Mouse (Mus musculus) spleen, postnatal 4 days (tissue): ENCODE data around the gene Tubgcp2.

Experiments used
- DNase-seq, 2 experiments: peaks; one replicate each; pipeline ENCODE4 v3.0.0; 2022; ENCODE audit warnings: low spot score in 2 of 2

Tubgcp2 gene

DNA sequence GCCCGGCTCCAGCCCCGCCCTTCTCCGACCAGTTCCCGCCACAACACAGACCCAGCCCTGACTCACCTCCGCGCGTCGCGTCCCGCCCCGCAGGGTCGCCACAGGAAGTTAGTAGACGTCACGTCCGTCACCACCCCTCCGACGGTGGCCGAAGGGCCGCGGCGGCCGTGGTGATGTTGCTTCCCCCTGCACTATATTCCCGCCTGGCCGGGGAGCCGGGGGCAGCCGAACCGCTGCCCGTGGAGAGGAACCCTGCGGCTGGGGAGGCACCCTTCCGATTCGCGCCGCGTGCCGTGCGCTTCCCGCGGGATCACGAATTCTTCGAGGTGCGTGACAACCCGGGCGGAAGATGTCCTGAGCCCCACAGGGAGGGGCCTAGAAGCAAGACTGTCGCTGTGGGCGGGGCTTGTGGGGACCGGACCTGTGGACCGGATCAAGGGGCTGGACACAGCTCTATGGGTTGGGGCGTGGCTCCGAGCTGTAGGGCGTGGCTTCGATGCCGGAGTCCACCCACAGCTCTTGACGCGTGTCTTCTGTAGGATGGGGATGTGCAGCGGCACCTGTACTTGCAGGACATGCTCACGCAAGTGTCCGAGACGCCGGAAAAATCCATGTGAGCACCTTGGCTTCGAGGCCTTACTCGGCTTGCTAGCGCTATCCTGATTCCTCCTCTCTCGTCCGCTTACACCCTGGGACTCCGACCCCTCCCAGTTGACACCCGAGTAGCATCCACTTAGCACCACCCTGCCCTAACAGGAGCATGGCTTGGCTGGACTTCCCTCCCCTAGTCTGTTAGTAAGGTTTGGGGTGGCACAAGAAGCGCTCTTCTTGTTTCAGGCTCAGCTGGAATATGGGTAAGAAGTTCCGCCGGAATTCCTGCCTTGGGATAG is at the start of gene Tubgcp2, which contains the start of gene Zfp511:
TSS of gene Tubgcp2 (minus strand) at position 389 of the 890 bp plus-strand sequence.
TSS of gene Zfp511 (plus strand) at position 111 of the 890 bp plus-strand sequence.
- peak; percentile 95 to 97 for DNase-seq

DNA sequence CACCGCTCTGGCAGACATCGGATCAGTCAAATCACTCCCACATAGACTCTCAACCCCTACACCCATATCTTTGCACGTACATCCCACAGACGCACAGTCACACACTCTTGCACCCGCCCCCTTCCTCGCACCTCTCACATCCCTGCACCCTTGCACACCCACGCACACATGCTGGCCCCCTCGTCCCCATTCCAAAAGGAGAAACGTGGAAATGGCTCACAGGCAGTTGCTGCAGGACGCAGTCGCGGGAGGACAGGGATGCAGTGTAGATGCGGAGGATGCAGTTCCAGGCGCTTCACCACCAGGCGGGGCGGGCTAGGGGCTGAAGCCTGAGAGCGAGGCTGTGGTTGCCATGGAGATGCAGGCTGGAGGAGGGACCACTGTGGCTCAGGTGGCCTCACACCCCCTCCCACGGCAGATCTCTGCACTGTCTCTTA is 45.8 kb upstream of the Tubgcp2 start, which contains the start of gene Caly:
TSS of gene Caly (minus strand) at position 307 of the 437 bp plus-strand sequence.
- DNase-seq = peak in 1 of 2 experiments; percentile 63

DNA sequence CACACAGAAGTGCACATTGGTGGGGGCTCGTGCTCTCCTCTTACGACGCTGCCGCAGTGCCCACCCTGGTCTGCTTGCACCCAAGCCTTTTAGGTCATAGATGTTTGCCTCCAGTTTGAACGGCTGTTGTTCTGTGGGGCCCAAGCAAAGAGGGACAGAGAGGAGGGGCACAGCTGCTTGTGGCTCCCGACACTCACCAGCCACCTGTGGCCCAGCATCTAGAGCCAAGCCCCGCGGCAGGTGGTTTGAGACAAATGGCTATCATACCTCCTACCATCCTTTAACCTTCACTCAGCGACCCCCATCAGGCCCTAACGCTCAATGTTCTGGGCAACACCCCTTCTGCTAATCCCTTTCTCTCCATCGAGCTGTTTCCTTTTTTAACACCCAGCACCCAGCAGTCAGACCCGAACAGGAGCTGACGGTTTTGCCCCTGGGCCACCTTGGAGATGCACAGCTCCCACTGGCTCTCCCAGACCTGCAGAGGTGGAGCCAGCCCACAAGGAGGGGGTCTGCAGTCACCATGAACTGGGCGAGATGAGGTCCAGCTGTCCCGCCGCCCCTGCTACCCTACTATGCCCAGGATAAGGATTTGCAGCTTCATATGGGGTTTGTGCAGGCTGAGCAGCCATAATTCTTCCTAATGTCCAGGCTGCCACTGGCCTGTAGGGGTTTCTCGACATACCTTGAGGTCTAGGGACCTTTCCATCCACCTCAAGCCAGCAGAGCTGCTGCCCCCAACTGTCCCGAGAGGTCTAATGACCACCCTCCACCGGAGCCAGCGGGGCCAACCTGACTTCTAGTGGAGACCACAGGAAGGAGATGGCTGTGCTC is 45.2 kb upstream of the Tubgcp2 start:
- DNase-seq = peak in 1 of 2 experiments; percentile 60

DNA sequence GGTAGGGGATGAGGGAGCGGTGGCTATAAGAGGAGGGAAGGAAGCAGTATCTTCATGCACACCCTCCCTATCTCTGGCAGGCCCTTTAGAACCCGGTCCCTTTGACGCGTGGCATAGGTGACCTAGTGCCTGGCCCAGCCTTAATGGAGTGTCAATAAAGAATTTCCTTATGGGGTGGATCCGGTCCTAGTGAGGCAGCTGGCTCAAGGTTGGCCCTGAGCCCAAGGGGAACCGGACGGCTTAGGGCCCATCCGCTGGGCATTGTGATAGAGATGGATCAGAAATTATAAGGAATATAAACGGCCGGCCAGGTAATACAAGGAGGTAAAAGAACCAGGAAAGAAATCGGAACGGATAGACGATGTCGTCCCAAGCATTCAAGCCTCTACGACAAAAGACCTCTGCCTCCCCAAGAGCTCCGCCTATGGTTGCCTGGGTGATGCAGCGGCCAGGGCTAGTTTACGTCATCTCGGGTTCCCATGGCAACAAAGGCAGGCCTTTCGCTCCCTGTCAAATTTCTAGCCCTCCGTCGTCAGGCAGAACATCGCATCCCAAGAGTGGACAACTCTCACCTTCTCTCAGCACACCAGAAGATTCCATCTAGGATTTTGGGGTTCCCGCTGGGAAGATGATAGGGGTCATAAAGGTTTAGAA is 44.2 kb upstream of the Tubgcp2 start:
- DNase-seq = peak in 1 of 2 experiments; percentile 63

DNA sequence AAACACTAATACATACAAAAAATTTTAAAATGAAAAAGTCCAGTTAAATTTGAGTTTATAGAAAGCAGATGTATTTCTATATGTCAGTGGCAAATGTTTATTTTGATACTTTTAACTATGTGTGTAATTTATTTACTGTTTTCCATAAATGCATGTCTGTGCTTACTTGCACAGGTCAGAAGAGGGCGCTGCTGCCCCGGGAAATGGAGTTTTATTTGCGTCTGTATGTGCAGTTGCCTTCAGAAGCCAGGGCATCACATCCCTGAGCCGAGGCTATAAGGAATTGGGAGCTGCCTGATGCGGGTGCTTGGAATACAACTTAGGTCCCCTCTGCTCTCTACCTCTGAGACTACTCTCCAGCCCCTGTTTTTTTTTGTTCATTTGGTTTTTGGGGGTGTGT is 42.2 kb upstream of the Tubgcp2 start:
- peak; percentile 39 to 72 for DNase-seq

DNA sequence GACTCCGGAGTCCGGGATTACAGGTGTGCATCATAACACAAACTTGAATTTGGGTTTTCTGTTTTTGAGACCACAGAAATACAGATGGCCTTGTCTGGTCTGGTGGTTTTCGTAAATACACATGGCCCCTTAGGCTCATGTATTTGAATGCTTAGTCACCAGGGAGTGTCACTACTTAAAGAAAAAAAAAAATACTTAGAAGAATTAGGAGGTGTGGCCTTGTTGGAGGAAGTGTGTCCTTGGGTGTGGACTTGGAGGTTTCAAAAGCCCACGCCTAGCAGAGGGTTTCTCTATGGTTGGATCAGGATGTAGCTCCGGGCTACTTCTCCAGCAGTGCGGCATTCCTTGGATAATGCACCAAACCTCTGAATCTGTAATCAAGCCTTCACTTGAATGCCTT is 41.2 kb upstream of the Tubgcp2 start:
- no peak for DNase-seq

DNA sequence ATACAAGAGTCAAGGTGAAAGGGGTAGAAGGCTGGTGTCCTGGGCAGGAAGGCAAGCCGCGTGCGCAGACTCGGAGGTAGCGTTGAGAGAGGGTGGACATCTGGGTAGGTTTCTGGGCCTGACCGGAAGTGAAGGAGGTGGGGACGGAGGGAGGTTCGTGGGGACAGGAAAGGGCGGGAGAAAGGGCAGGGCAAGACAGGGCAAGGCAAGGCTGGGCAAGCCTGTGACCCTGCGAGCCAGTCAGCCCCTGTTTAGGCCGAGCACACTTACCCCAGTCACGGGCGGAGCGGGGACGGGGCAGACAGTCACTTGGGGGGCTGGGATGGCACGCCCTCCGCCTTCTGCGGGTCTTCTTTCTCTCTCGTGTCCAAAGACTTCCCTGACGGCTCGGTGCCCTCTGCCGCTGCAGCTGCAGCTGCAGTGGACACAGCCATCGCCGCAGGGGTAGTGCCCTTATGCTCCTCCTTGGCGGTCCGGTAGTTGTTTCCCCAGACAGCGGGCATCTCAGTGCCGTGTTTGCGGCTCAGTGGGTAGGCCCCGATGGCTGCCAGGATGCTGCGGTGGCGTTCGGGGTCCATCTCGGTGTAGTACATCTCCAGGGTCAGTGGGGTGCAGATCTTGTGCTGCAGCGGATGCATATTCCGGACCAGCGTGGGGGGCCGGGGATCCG is 33.7 kb upstream of the Tubgcp2 start:
- peak in 1 of 2 experiments; percentile 58 for DNase-seq

DNA sequence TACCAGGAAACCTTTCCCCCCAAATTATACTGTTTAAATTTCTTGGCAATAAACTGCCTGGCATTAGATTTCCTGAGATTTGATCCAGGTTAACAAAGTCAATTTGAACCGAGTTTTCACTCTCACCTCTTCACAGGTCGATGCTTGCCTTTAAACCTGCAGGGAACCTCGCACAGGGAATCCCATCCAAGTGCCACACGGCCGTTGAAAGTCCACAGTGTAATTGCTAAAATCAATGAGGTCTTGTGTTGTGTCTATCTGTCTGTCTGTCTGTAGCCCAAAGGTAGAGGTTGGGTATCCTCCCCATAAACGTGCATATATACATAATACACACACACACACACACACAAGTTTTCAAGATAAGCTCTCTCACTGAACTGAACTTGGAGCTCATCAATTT is 30.9 kb upstream of the Tubgcp2 start:
- DNase-seq = no peak

DNA sequence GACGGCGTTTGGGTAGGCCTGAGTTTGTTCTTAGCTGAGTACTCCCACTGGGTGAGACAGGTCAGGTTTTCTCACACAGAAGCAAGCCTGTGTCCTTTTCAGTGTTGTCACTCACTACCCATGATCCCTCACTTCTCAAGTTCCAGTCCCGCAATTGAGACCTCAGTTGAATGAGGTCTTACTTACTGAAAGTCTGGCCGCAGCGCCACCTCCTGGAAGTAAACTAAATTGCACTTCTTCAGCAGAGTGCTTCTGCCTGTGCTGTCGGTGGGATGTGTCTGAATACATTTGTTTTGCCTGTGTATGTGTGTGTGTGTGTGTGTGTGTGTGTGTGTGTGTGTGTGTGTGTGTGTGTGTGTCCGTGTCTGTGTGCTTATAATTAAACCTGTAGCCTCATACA is 26.6 kb upstream of the Tubgcp2 start:
- DNase-seq = peak; percentile 58 to 83

DNA sequence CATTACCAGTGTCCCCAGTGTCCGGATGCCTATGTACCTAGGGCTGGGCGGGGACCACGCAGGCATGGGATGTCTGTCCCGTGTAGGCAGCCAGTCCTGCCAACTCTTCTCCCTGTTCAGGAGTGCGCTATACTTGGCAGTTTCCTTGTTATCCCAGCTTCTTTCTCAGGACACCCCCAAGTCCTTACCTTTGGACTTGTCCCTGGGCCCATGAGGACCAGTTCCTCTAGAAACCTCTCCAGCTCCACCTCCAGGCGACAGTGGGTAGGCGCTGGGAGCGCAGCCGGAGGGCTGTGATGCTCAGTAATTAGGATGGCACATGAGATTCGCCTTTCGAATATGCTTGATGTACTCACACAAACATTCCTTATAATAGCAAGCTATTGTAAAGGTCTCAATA is 25.8 kb upstream of the Tubgcp2 start:
- DNase-seq = no peak

DNA sequence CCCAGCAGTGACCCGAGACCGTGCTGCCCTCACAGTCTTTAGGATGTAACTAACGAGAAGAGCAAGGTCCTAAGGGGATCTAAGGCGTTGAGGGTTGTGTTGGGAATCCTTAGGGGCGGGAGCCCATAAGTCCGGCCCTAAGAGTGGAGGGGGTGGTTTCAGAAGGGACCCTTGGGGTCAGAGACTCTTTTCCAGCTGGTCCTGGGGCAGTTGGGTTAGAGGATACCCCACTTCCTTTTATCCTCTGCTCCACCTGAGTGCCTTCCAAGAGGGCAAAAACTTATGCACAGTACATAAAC is 25.3 kb upstream of the Tubgcp2 start:
- no peak for DNase-seq

DNA sequence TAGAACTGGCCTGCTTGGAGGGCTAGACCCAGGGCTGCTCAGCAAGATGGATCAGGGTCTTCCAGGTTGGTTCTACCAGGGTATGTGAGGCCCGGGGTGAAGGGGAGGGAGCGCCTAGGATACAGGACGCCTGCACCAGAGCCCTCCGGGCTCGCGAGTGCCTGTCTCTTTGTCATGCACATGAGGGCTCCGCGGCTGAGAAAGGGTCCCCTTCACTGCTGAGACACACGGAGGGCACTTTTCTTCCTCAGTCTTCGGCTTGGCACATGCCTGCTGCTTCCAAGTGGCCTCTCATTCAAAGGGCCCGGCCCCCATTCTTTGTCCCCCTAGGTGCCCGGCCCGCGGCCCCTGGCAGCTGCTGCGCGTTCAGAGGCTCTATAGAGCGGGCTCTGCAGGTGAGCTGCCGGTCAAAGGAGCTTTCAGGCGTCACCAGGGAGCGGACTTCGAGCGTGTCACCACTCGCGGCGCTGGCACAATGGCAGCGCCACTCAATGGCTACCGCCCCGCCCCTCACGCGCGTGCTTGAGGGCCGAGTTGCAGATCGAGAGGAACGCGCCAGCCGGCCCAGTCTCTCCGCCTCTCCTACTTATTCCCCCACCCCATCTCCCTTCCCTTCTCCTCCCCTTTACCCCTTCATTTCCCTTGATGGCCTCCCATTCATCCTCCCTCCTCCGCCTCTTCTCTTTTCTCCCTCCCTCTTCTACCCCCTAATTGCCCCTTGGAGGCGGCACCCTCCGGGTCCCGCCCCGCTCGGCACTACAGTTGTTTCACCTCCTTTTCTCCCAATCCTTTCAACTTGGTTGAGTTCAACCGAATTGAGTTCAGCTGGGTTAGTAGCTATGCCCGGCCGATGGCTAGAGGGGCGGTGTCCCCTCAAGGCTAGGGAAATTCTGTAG is 24.7 kb upstream of the Tubgcp2 start:
- no peak for DNase-seq

DNA sequence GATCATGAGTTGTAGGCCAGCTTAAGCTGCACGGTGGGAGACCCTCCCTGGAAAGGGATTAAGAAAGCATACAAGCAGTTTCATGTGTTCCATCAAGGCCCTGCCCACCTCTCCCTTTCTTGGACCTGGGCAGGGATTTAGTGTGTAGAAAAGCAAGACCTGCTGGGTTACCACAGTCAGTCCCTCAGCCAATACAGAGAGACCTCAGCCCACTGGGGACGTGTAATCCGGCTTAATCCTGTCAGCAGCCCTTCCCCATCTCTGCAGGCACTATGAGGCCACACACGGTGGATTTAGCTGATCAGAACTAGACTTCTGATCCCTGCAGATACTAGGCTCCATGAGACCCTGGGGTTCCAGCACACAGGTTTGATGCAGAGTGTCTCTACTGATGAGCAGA is 23.1 kb upstream of the Tubgcp2 start:
- no peak for DNase-seq

DNA sequence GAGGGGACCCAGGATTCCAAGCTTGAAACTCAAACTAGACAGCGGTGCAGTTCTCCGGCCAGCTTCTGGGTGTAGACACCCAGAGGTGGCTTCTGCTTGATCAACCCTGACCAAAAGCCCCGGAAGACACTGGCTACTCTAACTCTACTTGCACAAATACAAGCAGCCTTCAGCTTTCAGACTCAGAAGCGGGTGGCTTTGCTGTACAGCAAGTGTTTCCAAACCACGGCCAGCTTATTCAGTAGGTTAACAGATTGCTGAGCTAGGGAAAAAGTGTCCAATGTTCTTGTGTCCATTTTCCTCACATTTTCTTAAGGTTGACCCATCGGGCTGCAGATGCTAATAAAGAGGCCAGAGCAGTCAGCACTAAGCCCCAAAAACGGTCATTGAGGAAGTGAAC is 22.1 kb upstream of the Tubgcp2 start:
- DNase-seq = no peak

DNA sequence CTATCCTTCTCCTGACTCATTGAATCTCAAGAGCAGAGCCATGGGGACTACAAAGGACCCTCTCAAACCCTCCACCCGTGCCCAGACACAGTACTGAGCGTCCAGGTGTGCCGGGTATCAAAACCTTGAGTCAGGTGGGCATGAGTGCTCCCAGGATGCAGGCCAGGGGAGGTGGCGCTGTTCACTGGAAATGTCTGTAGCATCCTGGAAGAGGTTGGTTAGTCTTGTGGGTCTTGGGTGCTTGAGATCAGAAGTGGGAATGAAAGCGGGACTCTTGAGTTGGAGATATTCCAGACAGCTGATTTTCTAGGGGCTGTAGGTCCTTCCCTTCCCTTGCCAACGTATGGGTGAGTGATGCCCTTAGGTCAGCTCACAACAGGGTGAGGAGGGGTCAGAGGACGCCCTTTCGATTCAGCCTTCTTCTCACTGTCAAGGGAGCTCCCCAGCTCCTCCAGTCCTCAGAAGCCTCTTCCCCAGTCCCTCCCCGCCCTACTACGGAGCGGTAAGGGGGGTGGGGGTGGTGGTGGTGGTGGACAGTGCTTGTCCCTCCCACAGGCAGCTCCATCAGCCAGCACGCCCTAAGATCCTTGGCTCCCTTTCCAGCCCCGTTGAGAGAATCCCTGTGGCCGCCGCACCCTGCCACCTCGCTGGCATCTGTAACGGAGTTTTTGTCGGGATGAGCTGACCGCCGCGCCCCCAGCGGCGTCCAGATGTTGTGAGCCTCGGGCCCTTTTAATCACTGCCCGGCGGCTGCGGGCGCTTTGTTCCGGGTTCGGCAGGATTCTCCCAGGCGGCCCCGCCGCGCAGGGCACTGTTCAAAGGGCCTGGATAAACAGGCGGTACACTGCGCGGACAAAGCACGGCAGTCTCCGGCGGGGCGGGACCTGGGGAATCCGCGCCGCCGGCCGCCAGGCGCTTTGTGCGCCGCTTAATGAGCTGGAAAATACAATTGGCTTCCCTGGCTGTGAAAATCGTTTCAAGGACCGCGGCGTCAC is 21.2 kb upstream of the Tubgcp2 start:
- DNase-seq = no peak

DNA sequence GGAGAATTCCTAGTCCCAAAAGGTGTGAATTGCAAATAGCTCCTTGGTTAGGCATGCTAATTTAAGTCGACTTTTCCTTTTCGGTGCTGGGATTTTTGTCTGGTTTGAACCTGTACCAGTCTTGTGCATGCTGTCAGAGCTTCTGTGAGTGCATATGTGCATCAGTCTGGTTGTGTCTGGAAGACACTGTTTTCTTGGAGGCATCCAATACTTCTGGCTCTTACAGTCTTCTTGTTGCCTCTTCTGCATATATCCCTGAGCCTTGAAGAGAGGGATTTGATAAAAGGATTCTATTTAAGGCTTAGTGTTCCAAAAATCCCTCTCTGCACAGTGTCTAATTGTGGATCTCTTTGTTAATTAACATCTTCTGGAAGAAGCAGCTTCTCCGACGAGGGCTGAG is 17.7 kb upstream of the Tubgcp2 start:
- DNase-seq = no peak

DNA sequence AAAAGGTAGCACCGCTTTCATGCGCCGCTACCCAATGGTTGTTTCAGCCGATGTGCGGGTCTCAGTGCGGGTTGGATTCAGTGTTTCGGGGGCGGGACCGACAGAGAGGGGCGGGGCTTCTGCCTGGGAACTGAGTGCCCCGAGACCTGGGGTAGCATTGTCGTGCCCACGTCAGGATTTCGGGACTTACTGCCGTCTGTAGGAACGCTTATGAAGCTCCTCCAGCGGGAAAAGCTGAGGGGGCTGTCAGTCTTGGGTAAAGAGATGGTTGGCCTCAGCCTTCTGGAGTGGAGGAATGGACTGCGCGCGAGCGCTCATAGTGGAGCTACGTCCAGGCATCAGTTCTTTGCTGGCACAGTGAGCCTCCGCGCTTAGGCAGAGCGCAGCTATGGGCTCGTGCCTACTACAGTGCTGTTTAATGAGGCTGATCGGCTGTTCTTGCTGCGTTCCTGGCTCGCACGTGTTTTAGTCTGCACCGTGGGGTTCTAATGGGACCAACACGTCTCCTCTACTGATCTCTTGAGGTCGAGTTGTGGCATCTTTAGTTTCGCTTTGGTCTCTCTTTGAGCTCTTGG is 12.7 kb upstream of the Tubgcp2 start:
- no peak for DNase-seq

DNA sequence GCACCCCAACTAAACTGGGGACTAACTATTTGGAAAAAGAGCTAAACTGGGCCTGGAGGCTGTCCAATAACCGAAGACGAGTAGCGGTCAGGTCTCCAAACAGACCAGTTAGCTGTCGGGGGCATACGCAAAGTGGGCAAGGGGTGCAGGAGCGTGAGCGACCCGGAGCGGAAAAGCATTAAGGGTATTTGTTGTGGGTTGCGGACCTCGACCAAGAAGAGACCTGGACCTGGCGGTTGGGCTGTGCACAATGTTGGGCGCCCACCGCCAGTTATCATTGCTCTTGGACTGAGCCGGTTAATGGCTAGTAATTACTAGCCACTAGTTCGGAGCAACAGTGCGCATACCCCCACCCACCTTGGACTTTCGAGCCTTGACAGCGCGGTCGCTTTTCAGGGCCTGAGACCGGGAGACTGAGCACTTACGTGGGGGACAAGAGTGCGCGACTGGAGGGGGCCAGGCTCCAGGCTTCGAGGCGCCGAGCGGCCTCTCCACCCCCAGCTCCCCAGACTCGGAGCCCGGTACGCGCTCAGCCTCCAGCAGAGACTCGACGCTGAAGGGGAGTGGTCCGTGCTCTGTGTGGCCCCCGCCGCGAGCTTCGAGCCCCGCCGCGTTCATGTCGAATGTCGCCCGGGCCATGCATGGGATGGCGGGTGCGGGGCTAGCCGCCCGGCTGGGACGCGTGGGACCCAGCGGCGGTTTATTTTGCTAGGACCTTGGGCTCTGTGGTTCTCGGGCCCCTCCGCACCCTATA is 12.1 kb upstream of the Tubgcp2 start, which contains the start of gene Msx3:
TSS of gene Msx3 (minus strand) at position 729 of the 754 bp plus-strand sequence.
- DNase-seq = no peak
